Mouse (Mus musculus): ENCODE measurements around the gene Gm43738. TPM values are rescaled to one million over a fixed set of nuclear protein-coding genes. Genes with fewer than 3 reads are reported as not detected.
"Not testable (repeated sequence)": the region's sequence is repeated elsewhere in the genome, so short reads cannot be mapped to it uniquely, and the experiment has no call there.

The Gm43738 gene
- polyA plus RNA-seq, 1 experiment from 2014 or later, result 0.11 TPM

- H3K9me3 ChIP-seq (replicated peaks; ENCODE audit: control insufficient read depth, low read length), result no peaks in the 10 kb centered on the region
- H3K9ac ChIP-seq (ENCODE audit: low read depth, low read length), result no peak overlapping the region
- H3K27ac ChIP-seq (ENCODE audit: low read length), result no peak overlapping the region
- peaks cover 12% of the 10 kb centered on the region for H3K4me1 ChIP-seq (ENCODE audit: control insufficient read depth, low read depth, low read length)
- whole genome bisulfite sequencing (ENCODE audit: insufficient replicate concordance), result 66% methylated on average over 2 of the region's 2 CpGs
- no peak overlapping the region for H3K4me2 ChIP-seq (ENCODE audit: low read depth, low read length)
- H3K36me3 ChIP-seq (ENCODE audit: control insufficient read depth, insufficient read depth), result no peaks in the 10 kb centered on the region; the same call in 1 of the 2 replicates
- no peaks in the 10 kb centered on the region; the same call in 1 of the 2 replicates for H3K27me3 ChIP-seq (ENCODE audit: control insufficient read depth, insufficient read depth, low read depth, low read length)
- no peak for ATAC-seq (ENCODE audit: low read depth)
- no peak overlapping the region for H3K4me3 ChIP-seq (ENCODE audit: low read depth, low read length)
Measured at GRCm38 (mm10) chr3:89084133-89084532, 16.8 kb downstream of the Gm43738 start.

DNA sequence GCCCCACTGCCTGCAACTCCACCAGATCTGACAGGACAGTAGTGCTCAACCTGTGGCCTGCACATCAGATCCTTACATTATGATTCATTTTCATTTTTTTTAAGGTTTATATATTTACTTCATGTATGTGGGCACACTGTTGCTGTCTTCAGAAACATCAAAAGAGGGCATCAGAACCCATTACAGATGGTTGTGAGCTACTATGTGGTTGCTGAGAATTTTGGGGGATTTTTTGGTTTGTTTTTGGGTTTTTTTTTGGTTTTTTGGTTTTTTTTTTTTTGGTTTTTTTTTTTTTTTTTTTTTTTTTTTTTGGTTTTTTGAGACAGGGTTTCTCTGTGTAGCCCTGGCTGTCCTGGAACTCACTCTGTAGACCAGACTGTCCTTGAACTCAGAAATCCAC lies 18.6 kb downstream of the Gm43738 start:
- H3K4me1 ChIP-seq (ENCODE audit: control insufficient read depth, low read depth, low read length); H3K9ac ChIP-seq (ENCODE audit: low read depth, low read length); ATAC-seq (ENCODE audit: low read depth); H3K4me3 ChIP-seq (ENCODE audit: low read depth, low read length); H3K27ac ChIP-seq (ENCODE audit: low read length); H3K9me3 ChIP-seq (replicated peaks; ENCODE audit: control insufficient read depth, low read length); H3K36me3 ChIP-seq (ENCODE audit: control insufficient read depth, insufficient read depth); H3K4me2 ChIP-seq (ENCODE audit: low read depth, low read length); H3K27me3 ChIP-seq (ENCODE audit: control insufficient read depth, insufficient read depth, low read depth, low read length): not testable (repeated sequence)

DNA sequence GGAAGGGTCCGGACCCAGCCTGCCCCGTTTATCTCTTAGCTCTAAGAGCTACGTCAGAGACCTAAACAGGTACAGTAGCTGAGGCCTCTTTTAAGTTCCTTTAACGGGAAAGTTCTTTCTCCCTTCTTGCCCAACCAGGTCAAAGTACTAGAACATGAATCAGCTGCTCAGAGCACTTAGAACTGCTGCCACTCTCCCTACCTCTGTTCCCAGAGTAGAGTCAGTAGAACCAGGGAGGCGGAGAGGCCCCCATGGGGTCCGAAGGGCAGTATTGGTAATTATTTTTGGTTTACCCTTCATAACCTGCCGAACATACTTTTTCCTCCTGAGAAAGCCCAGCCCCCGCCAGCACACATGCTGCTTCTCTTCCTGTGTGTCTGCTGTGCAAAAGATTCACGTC lies 23.5 kb downstream of the Gm43738 start:
- WGBS (ENCODE audit: insufficient replicate concordance), result 82% methylated on average over 9 of the region's 9 CpGs
- no peak for ATAC-seq (ENCODE audit: low read depth)
- no peaks in the 10 kb centered on the region for H3K9me3 ChIP-seq (replicated peaks; ENCODE audit: control insufficient read depth, low read length)
- no peak overlapping the region for H3K9ac ChIP-seq (ENCODE audit: low read depth, low read length)
- H3K36me3 ChIP-seq (ENCODE audit: control insufficient read depth, insufficient read depth), result peaks cover 41% of the 10 kb centered on the region
- no peaks in the 10 kb centered on the region; the same call in 1 of the 2 replicates for H3K4me1 ChIP-seq (ENCODE audit: control insufficient read depth, low read depth, low read length)
- H3K4me2 ChIP-seq (ENCODE audit: low read depth, low read length), result no peak overlapping the region
- no peaks in the 10 kb centered on the region for H3K27me3 ChIP-seq (ENCODE audit: control insufficient read depth, insufficient read depth, low read depth, low read length)
- no peak overlapping the region for H3K4me3 ChIP-seq (ENCODE audit: low read depth, low read length)
- H3K27ac ChIP-seq (ENCODE audit: low read length), result no peak overlapping the region

DNA sequence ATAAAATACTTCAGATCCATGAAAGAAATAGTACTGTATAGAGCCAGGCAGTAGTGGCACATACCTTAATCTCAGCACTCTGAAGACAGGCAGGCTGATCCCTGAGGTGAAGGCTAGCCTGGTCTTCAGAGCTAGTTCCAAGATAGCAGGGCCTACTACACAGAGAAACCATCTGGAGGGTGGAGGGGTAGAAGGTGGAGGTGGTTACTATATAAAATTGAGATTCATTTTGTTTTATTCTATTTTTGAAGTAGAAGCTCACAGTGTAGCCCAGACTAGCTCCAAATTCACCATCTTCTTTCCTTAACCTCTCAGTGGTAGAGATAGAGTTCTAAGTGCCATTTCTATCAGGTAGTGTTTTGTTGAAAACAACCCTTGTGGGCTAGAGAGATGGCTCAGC lies 33.6 kb downstream of the Gm43738 start:
- Histone ChIP-seq H3K4me3 (ENCODE audit: low read depth, low read length) (no peak overlapping the region), H3K27me3 (ENCODE audit: control insufficient read depth, insufficient read depth, low read depth, low read length) (no peaks in the 10 kb centered on the region), H3K27ac (ENCODE audit: low read length) (no peak overlapping the region), H3K9me3 (replicated peaks; ENCODE audit: control insufficient read depth, low read length) (no peaks in the 10 kb centered on the region), H3K4me2 (ENCODE audit: low read depth, low read length) (no peak overlapping the region), H3K36me3 (ENCODE audit: control insufficient read depth, insufficient read depth) (peaks cover 52% of the 10 kb centered on the region), H3K4me1 (ENCODE audit: control insufficient read depth, low read depth, low read length) (no peaks in the 10 kb centered on the region), H3K9ac (ENCODE audit: low read depth, low read length) (no peak overlapping the region)
- ATAC-seq (ENCODE audit: low read depth), result no peak

- Histone ChIP-seq H3K27ac (ENCODE audit: low read length) (no peak overlapping the region), H3K27me3 (ENCODE audit: control insufficient read depth, insufficient read depth, low read depth, low read length) (no peaks in the 10 kb centered on the region), H3K9ac (ENCODE audit: low read depth, low read length) (no peak overlapping the region), H3K9me3 (replicated peaks; ENCODE audit: control insufficient read depth, low read length) (no peaks in the 10 kb centered on the region), H3K36me3 (ENCODE audit: control insufficient read depth, insufficient read depth) (peaks cover 38% of the 10 kb centered on the region), H3K4me3 (ENCODE audit: low read depth, low read length) (no peak overlapping the region), H3K4me1 (ENCODE audit: control insufficient read depth, low read depth, low read length) (no peaks in the 10 kb centered on the region), H3K4me2 (ENCODE audit: low read depth, low read length) (no peak overlapping the region)
- WGBS (ENCODE audit: insufficient replicate concordance), result 80% methylated on average over 3 of the region's 3 CpGs
- no peak for ATAC-seq (ENCODE audit: low read depth)
Measured at GRCm38 (mm10) chr3:89061696-89062095, 39.2 kb downstream of the Gm43738 start.

DNA sequence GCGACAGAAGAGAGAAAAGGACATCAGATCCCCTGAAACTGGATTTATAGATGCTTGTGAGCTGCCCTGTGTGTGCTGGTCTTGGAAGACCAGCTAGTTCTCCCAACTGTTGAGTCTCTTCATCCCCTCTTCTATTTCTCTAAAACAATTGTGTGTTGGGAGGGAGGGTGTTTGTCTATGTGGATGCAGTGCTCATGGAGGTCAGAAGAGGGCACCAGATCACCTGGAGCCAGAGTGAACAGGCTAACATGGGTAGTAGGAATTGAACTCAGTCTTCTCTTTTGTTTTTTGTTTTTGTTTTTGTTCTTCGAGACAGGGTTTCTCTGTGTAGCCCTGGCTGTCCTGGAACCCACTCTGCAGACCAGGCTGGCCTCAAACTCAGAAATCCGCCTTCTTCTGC lies 42.1 kb downstream of the Gm43738 start:
- peaks cover 33% of the 10 kb centered on the region for H3K36me3 ChIP-seq (ENCODE audit: control insufficient read depth, insufficient read depth)
- H3K4me1 ChIP-seq (ENCODE audit: control insufficient read depth, low read depth, low read length), result no peaks in the 10 kb centered on the region
- WGBS (ENCODE audit: insufficient replicate concordance), result 69% methylated on average over 3 of the region's 3 CpGs
- ATAC-seq (ENCODE audit: low read depth), result no peak
- H3K4me3 ChIP-seq (ENCODE audit: low read depth, low read length), result no peak overlapping the region
- H3K27me3 ChIP-seq (ENCODE audit: control insufficient read depth, insufficient read depth, low read depth, low read length), result no peaks in the 10 kb centered on the region
- no peak overlapping the region for H3K4me2 ChIP-seq (ENCODE audit: low read depth, low read length)
- no peaks in the 10 kb centered on the region for H3K9me3 ChIP-seq (replicated peaks; ENCODE audit: control insufficient read depth, low read length)
- no peak overlapping the region for H3K9ac ChIP-seq (ENCODE audit: low read depth, low read length)
- no peak overlapping the region for H3K27ac ChIP-seq (ENCODE audit: low read length)

DNA sequence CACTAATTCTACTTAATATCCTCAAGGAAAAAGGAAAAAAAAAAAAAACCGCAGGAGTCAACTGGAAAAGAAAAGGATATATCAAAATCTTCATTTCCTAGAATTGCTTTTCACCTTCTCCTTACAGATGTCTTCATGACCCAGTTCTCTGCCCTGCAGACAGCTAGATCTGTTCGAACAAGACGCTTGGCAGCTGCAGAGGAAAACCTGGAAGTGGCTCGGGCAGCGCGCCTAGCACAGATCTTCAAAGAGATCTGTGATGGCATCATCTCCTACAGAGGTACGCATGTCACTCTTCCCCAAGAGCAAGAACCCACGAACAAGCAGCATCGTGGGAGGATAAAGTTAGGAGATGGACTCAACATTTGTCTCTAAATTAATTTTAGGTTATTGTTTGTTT lies 42.5 kb downstream of the Gm43738 start:
- no peak for ATAC-seq (ENCODE audit: low read depth)
- Histone ChIP-seq H3K36me3 (ENCODE audit: control insufficient read depth, insufficient read depth) (peaks cover 32% of the 10 kb centered on the region), H3K4me2 (ENCODE audit: low read depth, low read length) (no peak overlapping the region), H3K9me3 (replicated peaks; ENCODE audit: control insufficient read depth, low read length) (no peaks in the 10 kb centered on the region), H3K27ac (ENCODE audit: low read length) (no peak overlapping the region), H3K9ac (ENCODE audit: low read depth, low read length) (no peak overlapping the region), H3K4me3 (ENCODE audit: low read depth, low read length) (no peak overlapping the region), H3K4me1 (ENCODE audit: control insufficient read depth, low read depth, low read length) (no peaks in the 10 kb centered on the region), H3K27me3 (ENCODE audit: control insufficient read depth, insufficient read depth, low read depth, low read length) (no peaks in the 10 kb centered on the region)
- 89% methylated on average over 9 of the region's 9 CpGs for WGBS (ENCODE audit: insufficient replicate concordance)

- H3K4me3 ChIP-seq (ENCODE audit: low read depth, low read length), result no peak overlapping the region
- H3K4me1 ChIP-seq (ENCODE audit: control insufficient read depth, low read depth, low read length), result no peaks in the 10 kb centered on the region
- 87% methylated on average over 4 of the region's 4 CpGs for WGBS (ENCODE audit: insufficient replicate concordance)
- H3K27me3 ChIP-seq (ENCODE audit: control insufficient read depth, insufficient read depth, low read depth, low read length), result no peaks in the 10 kb centered on the region
- no peaks in the 10 kb centered on the region for H3K9me3 ChIP-seq (replicated peaks; ENCODE audit: control insufficient read depth, low read length)
- no peak overlapping the region for H3K27ac ChIP-seq (ENCODE audit: low read length)
- no peak overlapping the region for H3K9ac ChIP-seq (ENCODE audit: low read depth, low read length)
- H3K36me3 ChIP-seq (ENCODE audit: control insufficient read depth, insufficient read depth), result peaks cover 42% of the 10 kb centered on the region
- H3K4me2 ChIP-seq (ENCODE audit: low read depth, low read length), result no peak overlapping the region
- ATAC-seq (ENCODE audit: low read depth), result no peak
Measured at GRCm38 (mm10) chr3:89043359-89043758, 57.5 kb downstream of the Gm43738 start.
